Mouse (Mus musculus) myocyte (in vitro differentiated cells): ENCODE measurements around the gene Ube2o. TPM values are rescaled to one million over a fixed set of nuclear protein-coding genes. Genes with fewer than 3 reads are reported as not detected.

ENCODE experiments used
- H3K27me3 ChIP-seq: one replicate; pipeline ENCODE4 v1.6.1; 2011; ENCODE audit not compliant: control insufficient read depth, insufficient read depth, insufficient read length
- H3K36me3 ChIP-seq: one replicate; pipeline ENCODE4 v1.6.1; 2011; ENCODE audit not compliant: control insufficient read depth, insufficient read depth
- H3K4me2 ChIP-seq: one replicate; pipeline ENCODE4 v1.6.1; 2011; ENCODE audit warnings: low read depth, control low read depth
- H3K4me3 ChIP-seq: one replicate; pipeline ENCODE4 v1.5.1; 2011; ENCODE audit warnings: mild to moderate bottlenecking, control low read depth, moderate library complexity
- H3K79me2 ChIP-seq: one replicate; pipeline ENCODE4 v1.6.1; 2011; ENCODE audit not compliant: control insufficient read depth, insufficient read depth
- H3ac ChIP-seq: one replicate; pipeline ENCODE4 v1.6.1; 2011; ENCODE audit not compliant: control insufficient read depth, insufficient read length
- CEBPB ChIP-seq: IDR thresholded peaks from 2 replicates; pipeline ENCODE4 v1.6.1; 2011; ENCODE audit warnings: mild to moderate bottlenecking, moderate library complexity; ENCODE audit not compliant: poor library complexity, insufficient read depth, severe bottlenecking
- E2F4 ChIP-seq: IDR thresholded peaks from one replicate; pipeline ENCODE4 v1.6.1; 2011; ENCODE audit warnings: mild to moderate bottlenecking, control low read depth, moderate library complexity; ENCODE audit not compliant: insufficient read depth
- MAX ChIP-seq: IDR thresholded peaks from one replicate; pipeline ENCODE4 v1.6.1; 2011; ENCODE audit warnings: low read depth, mild to moderate bottlenecking, control low read depth
- MYOD1 ChIP-seq, 3 experiments: IDR thresholded peaks; one replicate each; pipeline ENCODE4 v1.6.1; 2011; ENCODE audit warnings: control low read depth in 2 of 3, low read depth in 2 of 3, mild to moderate bottlenecking in 2 of 3, moderate library complexity in 1 of 3; ENCODE audit not compliant: insufficient read length in 2 of 3, control insufficient read depth in 1 of 3
- MYOG ChIP-seq, 3 experiments: IDR thresholded peaks; one replicate each; pipeline ENCODE4 v1.6.1; 2011; ENCODE audit warnings: control low read depth in 2 of 3, low read depth in 2 of 3, mild to moderate bottlenecking in 2 of 3; ENCODE audit not compliant: insufficient read length in 2 of 3, control insufficient read depth in 1 of 3, insufficient read depth in 1 of 3
- POLR2A ChIP-seq: IDR thresholded peaks from one replicate; pipeline ENCODE4 v1.6.1; 2011; ENCODE audit warnings: low read depth, mild to moderate bottlenecking, control low read depth, moderate library complexity; ENCODE audit not compliant: insufficient read length
- POLR2AphosphoS2 ChIP-seq: IDR thresholded peaks from one replicate; pipeline ENCODE4 v1.6.1; 2011; ENCODE audit warnings: low read depth, control low read depth; ENCODE audit not compliant: insufficient read length
- REST ChIP-seq: IDR thresholded peaks from one replicate; pipeline ENCODE4 v1.6.1; 2011; ENCODE audit warnings: mild to moderate bottlenecking, control low read depth, moderate library complexity; ENCODE audit not compliant: insufficient read depth, insufficient read length
- SRF ChIP-seq: IDR thresholded peaks from one replicate; pipeline ENCODE4 v1.6.1; 2011; ENCODE audit warnings: low read depth; ENCODE audit not compliant: control insufficient read depth, insufficient read length
- TCF12 ChIP-seq: IDR thresholded peaks from one replicate; pipeline ENCODE4 v1.6.1; 2011; ENCODE audit warnings: mild to moderate bottlenecking, control low read depth; ENCODE audit not compliant: poor library complexity, insufficient read depth, severe bottlenecking
- TCF3 ChIP-seq: IDR thresholded peaks from one replicate; pipeline ENCODE4 v1.6.1; 2011; ENCODE audit warnings: low read depth, control low read depth; ENCODE audit not compliant: insufficient read length
- USF1 ChIP-seq: IDR thresholded peaks from one replicate; pipeline ENCODE4 v1.6.1; 2011; ENCODE audit warnings: low read depth, mild to moderate bottlenecking, control low read depth, moderate library complexity
- polyA plus RNA-seq: library from polyadenylated mRNA; unstranded; fragments of >200 nt; fragmentation: generic; extraction: Trizol; gene quantifications from one replicate; pipeline ENCODE4 v1.2.1, GENCODE M21; 2012; ENCODE audit warnings: missing spikeins

Ube2o gene
- polyA plus RNA-seq, 1 experiment = 27.1 TPM

GRCm38 (mm10) chr11:116532262-116532809 is 48.9 kb downstream of the Ube2o start:
- no peaks in the 10 kb centered on the region for H3K27me3 ChIP-seq
- TF ChIP-seq POLR2A = peak; percentile 52
- no peak for TF ChIP-seq MAX
- TF ChIP-seq USF1 = peak; percentile 53

DNA sequence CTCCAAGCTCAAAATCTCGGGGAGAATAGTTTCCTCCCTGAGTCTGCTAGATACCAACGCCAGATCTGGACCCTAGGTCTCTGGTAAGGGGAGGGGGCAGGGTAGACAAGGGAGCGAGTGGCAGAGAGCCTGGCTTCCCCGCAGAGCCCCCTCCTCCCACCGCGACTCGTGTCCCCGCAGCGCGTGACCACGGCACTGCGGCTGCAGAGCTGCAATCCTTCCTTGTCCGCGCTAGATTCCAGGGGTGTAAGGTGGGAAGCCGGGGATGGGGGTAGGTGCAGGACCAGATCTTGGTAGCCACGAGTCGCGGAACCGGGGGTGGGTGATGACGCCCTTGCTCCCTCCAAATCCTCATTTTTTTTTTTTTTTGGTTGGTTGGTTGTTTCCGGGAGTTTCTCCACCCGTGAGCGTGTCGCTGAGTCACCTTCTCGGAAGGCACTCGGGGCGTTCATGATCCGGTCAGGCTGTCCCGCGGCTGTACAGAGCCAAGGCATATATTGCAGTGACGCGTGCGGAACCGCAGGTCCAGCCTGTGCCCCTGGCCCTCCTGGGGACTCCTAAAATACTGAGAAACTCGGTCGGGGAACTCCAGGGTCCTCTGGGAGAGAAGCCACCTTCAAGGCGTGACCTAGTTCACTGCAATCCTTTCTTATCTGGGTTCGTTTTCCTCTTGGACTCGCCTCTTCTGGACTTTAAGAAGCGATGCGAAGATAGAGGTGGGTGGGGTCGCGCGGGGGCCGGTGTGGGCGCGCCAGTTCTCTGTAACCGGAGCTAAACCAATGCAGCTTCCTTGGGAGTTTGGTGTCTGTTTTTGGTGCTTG is 49.7 kb downstream of the Ube2o start:
- Histone ChIP-seq H3K4me2 (peak overlapping the region; percentile 100), H3K27me3 (no peaks in the 10 kb centered on the region), H3K36me3 (no peaks in the 10 kb centered on the region), H3ac (no peak overlapping the region), H3K4me3 (peak overlapping the region; percentile 76), H3K79me2 (no peaks in the 10 kb centered on the region)
- TF ChIP-seq POLR2AphosphoS2 (no peak), E2F4 (no peak)

More at GRCm38 (mm10) chr11:116532262-116532809, 48.9 kb downstream of the Ube2o start:
- no peaks in the 10 kb centered on the region for H3K36me3 ChIP-seq
- H3K4me2 ChIP-seq = peak overlapping the region; percentile 100
- peak overlapping the region; percentile 15 for H3ac ChIP-seq
- H3K4me3 ChIP-seq = peak overlapping the region; percentile 76
- H3K79me2 ChIP-seq = no peaks in the 10 kb centered on the region

- H3K79me2 ChIP-seq = no peaks in the 10 kb centered on the region
- no peaks in the 10 kb centered on the region for H3K36me3 ChIP-seq
- H3K27me3 ChIP-seq = no peaks in the 10 kb centered on the region
- H3K4me3 ChIP-seq = peak within 1 kb of the TSS; percentile 76
- peak within 1 kb of the TSS; percentile 100 for H3K4me2 ChIP-seq
- no peak for TF ChIP-seq TCF12
- no peak for TF ChIP-seq MAX
- TF ChIP-seq SRF = no peak
- no peak for TF ChIP-seq USF1
- TF ChIP-seq REST = no peak
- no peak for TF ChIP-seq MYOD1 (IDR thresholded peaks at IDR 0.05; ENCODE audit: control insufficient read depth in 1 of 3, insufficient read length in 2 of 3, low read depth in 2 of 3)
- no peak for TF ChIP-seq POLR2AphosphoS2
- no peak for TF ChIP-seq TCF3
- TF ChIP-seq E2F4 = no peak
- TF ChIP-seq MYOG (IDR thresholded peaks at IDR 0.05; ENCODE audit: control insufficient read depth in 1 of 3, insufficient read depth in 1 of 3, insufficient read length in 2 of 3, low read depth in 2 of 3) = no peak
- no peak for TF ChIP-seq CEBPB
- TF ChIP-seq POLR2A = no peak
- no peak within 1 kb of the TSS for H3ac ChIP-seq
These were observed 50.8 kb downstream of the Ube2o start, which contains the start of gene Sphk1 for GRCm38 (mm10) chr11:116530187-116531147. Gene Sphk1 (plus strand): TSS chr11:116530925.

DNA sequence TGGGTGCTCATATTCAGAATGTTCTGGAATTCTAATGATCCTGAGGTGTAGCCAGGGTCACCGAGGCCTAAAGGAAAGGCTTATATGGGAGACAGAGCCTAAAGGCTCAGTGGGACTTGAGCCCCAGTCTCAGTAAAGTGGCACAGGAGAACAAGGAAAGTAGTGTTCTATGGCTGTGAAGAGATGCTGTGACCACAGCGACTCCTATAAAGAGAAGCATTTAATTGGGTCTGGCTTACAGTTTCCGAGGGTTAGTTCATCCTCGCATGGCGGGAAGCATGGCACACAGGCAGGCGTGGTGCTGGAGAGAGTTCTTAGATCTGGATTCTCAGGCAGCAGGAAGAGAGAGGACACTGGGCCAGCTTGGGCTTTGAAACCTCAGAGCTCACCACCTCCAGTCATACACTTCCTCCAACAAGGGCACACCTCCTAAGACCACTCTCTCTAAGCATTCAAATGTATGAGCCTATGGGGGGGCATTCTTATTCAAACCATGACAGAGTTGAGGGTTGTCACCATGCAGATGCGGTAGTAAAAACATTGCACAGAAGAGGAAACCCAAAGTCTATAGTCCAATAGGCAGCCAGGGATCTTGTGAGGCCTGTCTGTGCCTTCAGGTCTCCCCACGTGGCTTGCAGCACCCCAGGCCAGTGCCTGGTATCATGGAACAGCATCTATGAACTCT is 52.5 kb downstream of the Ube2o start:
- TF ChIP-seq MAX (no peak), POLR2AphosphoS2 (no peak), MYOG (IDR thresholded peaks at IDR 0.05; ENCODE audit: control insufficient read depth in 1 of 3, insufficient read depth in 1 of 3, insufficient read length in 2 of 3, low read depth in 2 of 3) (no peak), POLR2A (no peak), E2F4 (no peak), USF1 (no peak), TCF12 (no peak), REST (no peak), TCF3 (no peak), CEBPB (no peak), MYOD1 (IDR thresholded peaks at IDR 0.05; ENCODE audit: control insufficient read depth in 1 of 3, insufficient read length in 2 of 3, low read depth in 2 of 3) (no peak), SRF (no peak)
- H3K27me3 ChIP-seq = no peaks in the 10 kb centered on the region
- H3K4me2 ChIP-seq = no peak overlapping the region
- H3K4me3 ChIP-seq = no peak overlapping the region
- no peaks in the 10 kb centered on the region for H3K79me2 ChIP-seq
- H3K36me3 ChIP-seq = no peaks in the 10 kb centered on the region
- no peak overlapping the region for H3ac ChIP-seq
